Mouse (Mus musculus) frontal cortex, adult (tissue): Measurements from ENCODE around the gene Slc25a33.

Experiments
- ATAC-seq: cut with Nextera tagmentation; 2 replicates; pipeline ENCODE4 v1.9.2; 2017; ENCODE audit warnings: mild to moderate bottlenecking, moderate library complexity, mixed read lengths; ENCODE audit not compliant: low TSS enrichment

Gene Slc25a33

GRCm38 (mm10) chr4:149794966-149795477 lies 20.9 kb upstream of the Slc25a33 start:
- no peak for ATAC-seq

GRCm38 (mm10) chr4:149794010-149794338 lies 19.9 kb upstream of the Slc25a33 start:
- ATAC-seq = no peak

GRCm38 (mm10) chr4:149793156-149794009 lies 19.3 kb upstream of the Slc25a33 start:
- ATAC-seq = no peak

- ATAC-seq = peak; percentile 58; the same call in 1 of the 2 replicates
Observed at GRCm38 (mm10) chr4:149792159-149792800, 18.2 kb upstream of the Slc25a33 start.

GRCm38 (mm10) chr4:149791470-149791869 lies 17.4 kb upstream of the Slc25a33 start:
- ATAC-seq = peak; percentile 39; the same call in 1 of the 2 replicates

GRCm38 (mm10) chr4:149790969-149791368 lies 16.9 kb upstream of the Slc25a33 start:
- no peak for ATAC-seq

GRCm38 (mm10) chr4:149790546-149790945 lies 16.5 kb upstream of the Slc25a33 start:
- ATAC-seq = no peak

- no peak for ATAC-seq
Observed at GRCm38 (mm10) chr4:149789421-149790194, 15.5 kb upstream of the Slc25a33 start.

GRCm38 (mm10) chr4:149784901-149785300 lies 10.8 kb upstream of the Slc25a33 start:
- no peak for ATAC-seq

GRCm38 (mm10) chr4:149784371-149784770 lies 10.3 kb upstream of the Slc25a33 start:
- ATAC-seq = no peak

- ATAC-seq = peak; percentile 38; the same call in 1 of the 2 replicates
Observed at GRCm38 (mm10) chr4:149782975-149783374, 8.9 kb upstream of the Slc25a33 start.

GRCm38 (mm10) chr4:149780565-149781356 lies 6.7 kb upstream of the Slc25a33 start:
- ATAC-seq = no peak

GRCm38 (mm10) chr4:149779966-149780365 lies 5.9 kb upstream of the Slc25a33 start:
- ATAC-seq = no peak

GRCm38 (mm10) chr4:149777126-149777525 lies 3.0 kb upstream of the Slc25a33 start:
- ATAC-seq = no peak

GRCm38 (mm10) chr4:149775760-149776362 lies 1.8 kb upstream of the Slc25a33 start:
- ATAC-seq = 0 out of 2 replicates have a peak, but pooled peaks have one; percentile 25

- no peak for ATAC-seq
Observed at GRCm38 (mm10) chr4:149775330-149775729, 1.3 kb upstream of the Slc25a33 start.

GRCm38 (mm10) chr4:149773408-149774093 lies 526 bp downstream of the Slc25a33 start:
- ATAC-seq = peak; percentile 13; the same call in 1 of the 2 replicates

GRCm38 (mm10) chr4:149772394-149772793 lies 1.7 kb downstream of the Slc25a33 start:
- ATAC-seq = no peak

- ATAC-seq = no peak
Observed at GRCm38 (mm10) chr4:149765201-149765600, 8.9 kb downstream of the Slc25a33 start.

GRCm38 (mm10) chr4:149763335-149763734 lies 10.7 kb downstream of the Slc25a33 start:
- no peak for ATAC-seq
